Mouse (Mus musculus) lung, postnatal 14 days (tissue): ENCODE data around the gene Cnksr1.

ENCODE experiments used
- DNase-seq: peaks from one replicate; pipeline ENCODE4 v3.0.0; 2021

The Cnksr1 gene

DNA sequence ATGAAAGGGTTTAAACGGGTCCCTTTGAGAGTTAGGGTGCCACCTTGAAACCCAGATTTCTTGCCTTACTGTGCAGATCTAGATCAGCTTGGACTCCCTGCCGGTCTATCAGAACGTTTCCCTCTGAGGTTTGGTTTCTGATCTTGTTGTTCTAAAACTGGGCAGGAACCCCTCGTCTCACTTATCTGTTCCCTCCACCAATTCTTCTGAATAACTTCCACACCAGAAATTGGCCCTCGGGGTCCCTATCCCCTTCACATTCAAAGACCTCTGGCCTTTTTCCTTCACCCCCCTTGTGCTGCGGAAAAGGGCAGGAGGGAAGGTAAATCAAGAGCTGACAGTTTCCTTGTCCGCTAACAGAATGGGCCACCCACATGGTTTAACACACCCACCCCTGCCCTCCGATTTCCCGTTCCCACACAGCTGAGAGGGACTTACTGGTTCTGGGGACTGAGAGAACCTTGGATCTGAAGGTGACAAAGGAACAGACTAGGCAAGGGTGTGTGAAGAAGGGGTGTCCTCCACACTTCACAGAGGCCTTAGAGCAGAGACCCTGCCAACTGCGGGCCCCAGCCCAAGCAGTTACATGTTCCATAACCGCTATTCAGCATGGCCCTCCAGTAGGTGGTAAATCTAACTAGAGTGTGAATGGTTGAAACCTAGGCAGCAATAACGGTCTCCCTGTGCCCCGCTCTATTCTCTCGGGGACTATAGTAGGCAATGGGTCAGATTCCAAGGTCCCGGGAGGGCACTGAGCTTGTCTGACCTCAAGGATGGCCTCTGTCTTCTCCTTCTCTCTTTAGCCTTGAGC is 14.9 kb upstream of the Cnksr1 start:
- no peak for DNase-seq

DNA sequence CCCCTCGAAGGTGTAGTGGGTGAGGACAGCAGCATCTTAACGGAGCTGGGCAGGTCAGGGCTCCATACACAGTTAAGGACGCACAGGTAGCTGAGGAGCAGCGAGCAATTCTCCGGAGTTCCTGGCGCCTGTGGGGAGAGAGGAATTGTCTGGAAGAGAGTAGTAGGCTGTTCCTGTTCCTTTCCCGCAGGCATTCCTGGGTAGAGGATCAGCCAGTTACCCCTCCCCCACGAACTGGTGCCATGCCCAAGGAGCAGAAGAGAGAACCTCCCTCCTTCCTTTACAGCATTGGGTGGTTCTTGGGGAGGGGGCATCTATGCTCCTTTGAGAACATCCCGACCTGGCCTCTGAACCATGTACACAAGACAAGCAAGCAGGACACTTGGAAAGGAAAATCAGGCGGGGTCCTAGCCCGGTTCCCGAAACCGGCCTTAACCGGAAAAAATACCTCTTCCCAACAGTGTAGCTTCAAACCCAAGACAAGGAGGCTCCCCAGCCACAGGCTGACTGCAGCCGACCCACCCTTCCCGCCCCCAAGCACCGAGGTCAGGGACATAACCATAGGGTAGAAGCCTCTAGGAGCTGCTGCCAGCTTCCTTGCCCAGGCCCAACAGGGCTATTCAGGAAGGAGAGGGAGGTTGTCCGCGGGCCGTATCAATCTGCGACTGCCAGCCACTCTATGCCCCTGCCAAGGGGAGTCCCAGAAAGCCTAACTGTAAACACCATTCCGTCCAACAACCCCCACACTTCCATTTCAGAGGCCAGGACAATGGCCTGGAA is 14.1 kb upstream of the Cnksr1 start:
- DNase-seq = no peak

DNA sequence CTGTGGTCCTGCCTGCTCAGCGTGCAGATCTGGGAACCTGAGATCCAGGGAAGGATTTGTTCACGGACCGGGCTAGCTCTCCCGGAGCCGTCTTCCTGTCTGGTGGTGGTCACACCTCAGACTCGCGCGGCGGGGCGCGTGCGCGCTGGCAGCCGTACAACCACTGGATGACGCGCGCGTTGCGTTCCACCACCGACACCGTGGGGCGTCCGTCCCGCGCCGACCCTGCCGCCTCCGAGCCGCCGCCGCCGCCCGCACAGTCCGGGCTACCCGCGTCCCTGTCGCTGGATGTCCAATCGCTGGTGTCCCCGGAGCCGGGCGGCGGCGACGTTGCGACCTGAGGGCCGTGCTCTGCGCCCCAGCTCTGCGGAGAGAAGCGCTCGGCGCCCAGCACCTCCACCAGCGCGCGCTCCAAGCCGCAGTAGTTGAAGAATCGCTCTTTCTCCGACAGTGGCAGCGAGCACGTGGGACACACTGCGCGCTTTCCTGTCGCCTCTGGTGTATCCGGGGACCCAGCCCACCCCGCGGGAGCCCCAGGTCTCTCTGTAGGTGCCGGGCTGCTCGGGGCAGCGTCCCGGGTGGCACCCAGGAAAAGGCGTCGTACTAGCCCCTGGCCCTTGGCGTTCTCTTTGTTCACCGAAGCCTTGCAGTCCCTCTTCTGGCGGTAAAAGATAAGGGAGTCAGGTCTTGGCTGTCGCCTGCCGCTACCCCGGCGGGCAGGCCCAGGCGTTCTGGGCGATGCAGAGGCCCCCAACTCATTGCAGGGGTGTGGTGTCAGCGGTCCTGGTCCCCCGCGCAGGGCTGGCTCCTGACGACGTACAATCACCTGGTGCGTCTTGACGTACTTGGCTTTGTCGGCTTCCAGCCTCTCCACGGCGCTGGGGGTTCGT is 13.3 kb upstream of the Cnksr1 start:
- no peak for DNase-seq

DNA sequence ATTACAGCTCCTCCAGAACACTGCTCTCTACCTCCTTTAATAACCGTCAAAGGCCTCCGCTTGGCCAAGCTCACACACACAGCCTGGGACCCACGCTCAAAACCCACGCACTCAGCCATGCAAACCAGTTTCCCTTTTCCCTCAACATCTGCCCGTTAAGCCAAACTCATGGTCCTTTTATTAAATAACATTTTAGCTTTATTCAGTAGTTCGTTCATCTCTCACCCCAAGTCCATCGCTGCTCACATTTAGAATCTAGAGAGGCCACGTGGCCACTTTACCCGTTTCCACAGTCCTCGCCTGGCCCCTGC is 12.7 kb upstream of the Cnksr1 start:
- DNase-seq = no peak

DNA sequence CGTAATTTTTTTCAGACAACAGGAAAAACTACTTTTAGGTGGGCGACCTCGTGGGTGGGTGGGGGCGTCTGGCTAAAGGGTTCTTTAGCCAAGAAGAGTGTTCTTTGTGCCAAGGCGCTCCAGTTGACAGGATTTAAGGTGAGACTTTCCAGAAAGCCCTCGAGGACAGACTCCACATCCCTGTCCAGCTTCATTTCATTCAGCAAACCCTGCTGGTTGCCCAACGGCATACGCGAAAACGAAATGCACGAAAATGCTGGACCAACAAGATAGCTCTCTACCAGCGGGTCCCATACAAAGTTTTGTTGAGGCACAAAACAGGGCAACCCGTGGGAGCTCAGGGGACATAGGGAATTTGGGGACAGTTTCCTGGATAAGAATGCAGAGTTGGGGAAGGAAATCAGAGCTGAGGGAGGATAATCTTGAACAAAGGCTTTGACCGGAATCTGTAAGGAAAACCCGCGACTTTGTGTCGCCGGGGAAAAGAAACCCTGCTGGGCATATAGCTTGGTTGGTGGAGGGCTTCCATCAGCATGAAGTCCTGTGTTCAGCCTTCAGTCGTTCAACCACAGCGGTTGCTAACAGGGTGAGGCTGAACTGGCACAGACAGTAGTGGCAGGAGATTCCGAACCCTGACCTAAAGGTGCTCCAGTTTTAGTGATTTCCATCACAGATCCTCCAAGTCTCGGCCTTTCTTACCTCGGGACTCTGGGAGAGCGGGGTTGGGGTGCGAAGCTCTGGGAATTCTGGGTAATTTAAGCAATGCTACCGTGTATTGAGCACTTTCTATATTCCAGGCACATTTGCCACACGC is 12.1 kb upstream of the Cnksr1 start:
- DNase-seq = no peak

DNA sequence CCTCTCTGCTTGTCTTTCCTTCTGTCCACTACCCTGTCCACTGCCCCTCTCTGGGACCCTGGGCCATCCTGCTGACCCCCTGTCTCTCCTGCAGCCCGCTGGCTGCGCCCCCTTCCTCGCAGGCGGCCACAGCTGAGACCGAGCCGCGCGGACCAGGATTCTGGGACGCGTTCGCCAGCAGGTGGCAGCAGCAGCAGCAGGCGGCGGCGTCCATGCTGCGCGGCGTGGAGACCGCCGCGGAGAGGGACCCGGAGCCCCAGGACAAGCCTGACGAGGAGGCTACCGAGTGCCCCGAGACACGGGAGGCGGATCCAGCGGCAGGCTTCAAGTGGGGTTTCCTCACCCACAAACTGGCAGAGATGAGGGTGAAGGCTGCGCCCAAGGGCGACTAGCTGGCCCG is 11.5 kb upstream of the Cnksr1 start:
- DNase-seq = peak; percentile 82

DNA sequence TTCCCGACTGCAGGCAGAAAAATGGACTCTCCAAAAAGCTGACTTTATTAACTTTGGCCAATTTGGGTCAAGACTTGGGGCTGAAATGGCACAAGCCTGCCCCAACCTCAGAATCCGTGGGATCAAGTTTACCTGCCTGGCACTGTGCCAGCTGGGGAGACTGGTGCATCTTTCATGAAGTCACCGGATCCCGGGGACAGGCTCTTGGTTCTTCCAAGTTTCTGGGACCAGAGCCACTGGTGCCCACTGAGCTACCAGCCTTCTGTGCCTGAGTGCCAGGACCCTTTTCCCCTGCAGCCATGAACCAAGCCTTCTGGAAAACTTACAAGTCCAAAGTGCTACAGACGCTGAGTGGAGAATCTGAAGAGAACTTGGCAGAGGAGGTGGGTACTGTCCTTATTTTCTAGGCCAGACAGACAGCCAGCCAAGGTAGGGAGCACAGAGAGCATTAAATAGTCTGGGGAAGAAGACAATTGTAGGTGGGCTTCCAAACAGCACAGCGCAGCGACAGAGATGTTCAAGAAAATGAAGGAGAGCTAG is 8.6 kb upstream of the Cnksr1 start, which contains the start of gene Gm30191:
Gene Gm30191, plus strand, starts transcription at position 217 of the 540 bp plus-strand sequence.
- DNase-seq = no peak

DNA sequence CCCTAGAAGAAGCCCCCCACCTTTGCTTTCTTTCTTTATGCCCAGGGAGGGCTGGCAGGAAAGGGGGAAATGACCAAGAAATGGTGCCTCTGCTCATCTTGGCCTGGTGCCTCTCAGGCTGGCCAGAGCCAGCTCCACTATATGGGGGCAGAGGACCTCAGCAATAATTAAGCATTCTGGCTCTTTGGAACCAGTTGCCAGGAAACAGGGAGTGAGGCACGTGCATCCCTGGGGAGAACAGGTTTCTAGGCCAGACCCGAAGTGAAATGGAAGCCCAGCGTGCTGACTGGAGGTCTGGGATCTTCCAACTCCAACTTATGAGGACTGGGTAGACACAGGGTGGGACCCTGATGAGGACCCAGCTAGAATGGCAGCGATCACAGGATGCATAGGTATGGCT is 8.1 kb upstream of the Cnksr1 start:
- no peak for DNase-seq

DNA sequence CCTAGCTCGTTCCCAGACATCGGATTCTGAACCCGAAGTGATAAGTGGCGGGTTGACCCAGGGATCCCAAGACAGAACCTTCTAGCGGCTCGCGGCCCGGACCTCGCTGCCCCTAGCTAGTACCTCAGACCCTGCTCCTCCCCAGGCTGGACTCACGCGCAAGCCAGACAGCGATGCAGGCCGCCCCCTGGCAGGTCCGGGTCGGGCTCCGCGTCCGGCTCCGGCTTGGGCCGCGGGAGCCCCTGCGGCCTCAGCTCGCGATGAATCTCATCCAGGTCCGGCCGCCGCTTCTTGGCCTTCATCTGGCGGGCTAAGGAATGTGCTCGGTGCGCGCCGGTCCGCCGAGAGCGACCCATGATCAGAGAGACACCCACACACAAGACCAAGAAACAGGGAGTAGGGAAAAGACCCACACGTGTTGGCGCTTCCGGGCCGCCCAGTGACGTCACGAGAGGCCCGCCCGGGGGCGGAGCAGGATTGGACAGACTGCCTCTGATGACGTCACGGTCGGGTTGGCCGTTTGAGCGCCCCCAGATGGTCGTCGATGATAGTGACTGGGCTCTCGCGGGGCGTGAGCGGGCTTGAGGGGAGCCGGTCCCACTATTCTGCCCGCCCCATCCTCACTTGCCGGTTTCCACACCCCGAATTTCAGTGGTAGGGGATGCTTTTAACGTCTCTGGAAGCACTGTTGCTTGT is 7.1 kb upstream of the Cnksr1 start, which contains the start of gene Zfp593:
Gene Zfp593, minus strand, starts transcription at position 445 of the 696 bp plus-strand sequence.
- DNase-seq = peak; percentile 98

DNA sequence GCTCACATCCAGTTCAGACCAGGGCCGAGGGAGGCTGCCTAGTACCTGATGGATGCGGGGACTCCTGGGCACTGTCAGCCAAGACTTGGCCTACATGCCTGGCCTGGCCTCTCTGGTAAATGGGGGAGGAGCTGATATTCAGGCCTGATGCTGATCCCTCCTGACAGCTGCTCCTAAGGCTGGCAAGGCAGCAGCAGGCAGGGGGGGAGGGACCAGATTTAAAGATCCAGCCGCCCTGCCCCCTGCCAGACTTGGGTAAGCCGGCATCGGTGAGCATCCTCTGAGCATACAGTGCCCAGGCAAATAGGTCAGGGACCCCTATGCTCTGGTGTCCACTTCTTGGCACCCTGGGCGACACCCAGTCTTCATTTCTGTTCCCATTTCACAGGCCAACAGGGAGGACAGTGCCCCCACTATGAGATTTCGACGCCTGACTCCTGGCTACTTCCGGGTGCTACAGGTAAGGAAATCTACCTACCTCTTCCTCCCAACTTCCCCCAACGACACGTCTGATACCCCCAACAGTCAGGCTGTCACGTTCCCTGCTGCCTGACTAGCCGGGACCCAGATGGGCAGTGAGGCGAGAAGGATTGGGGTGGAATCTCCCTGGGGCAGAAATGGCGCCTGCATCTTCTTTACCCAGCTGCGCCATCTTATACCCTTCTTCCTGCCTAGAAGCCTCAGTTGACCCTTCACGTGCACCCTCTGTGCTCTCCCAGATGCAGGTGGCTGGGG is 5.5 kb upstream of the Cnksr1 start, which contains the start of gene E130218I03Rik:
Gene E130218I03Rik, plus strand, starts transcription at position 147 of the 735 bp plus-strand sequence.
- no peak for DNase-seq

DNA sequence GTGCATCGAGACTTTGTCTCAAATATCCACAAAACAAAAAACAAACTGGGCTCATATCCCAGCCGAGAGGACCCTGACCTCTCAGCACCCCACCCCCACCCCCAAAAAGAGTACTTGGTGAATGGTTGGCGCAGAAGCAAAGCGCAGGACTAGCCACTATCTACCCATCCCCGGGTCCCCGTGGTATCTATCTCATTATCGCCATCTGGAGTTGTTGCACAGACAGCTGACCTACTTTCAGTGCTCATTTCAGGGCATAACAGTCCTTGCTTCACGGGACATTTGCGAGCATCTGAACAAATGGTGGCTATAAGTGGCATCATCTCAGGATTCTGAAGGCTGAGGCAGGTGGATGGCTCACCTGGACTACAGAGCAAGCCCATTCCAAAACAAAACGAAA is 487 bp upstream of the Cnksr1 start:
- DNase-seq = no peak

DNA sequence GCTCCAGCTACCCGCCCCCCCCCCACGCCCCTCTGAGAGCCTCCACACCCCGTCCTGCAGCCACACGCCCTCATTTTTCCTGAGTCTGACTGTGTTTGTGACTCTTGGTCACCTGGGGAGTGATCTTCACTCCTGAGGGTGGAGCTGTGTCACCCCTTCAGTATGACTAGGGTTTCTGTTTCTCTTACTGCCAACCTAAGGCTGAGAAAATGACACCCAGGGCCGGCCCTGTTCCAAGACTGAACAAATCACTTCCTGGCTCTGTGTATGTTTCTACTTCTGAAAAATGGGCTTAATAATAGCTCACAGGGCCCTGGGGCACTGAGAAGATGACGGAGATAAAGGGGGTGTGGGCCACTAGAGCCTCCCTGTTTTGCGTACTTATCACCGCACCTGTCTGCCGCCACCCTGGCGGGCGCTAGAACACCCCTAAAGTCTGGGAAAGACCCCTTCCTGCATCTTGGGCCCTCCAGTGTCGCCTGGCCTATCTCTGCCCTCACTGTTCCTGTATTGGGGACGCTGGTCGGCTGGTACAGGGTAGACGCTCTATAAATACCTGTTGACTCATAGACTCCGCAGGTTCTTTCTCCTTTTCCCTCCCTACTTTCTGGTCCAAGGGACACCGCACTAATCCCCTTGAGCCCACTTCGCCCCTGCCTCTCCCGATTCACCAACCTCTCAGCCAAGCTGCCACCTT is 469 bp downstream of the Cnksr1 start:
- peak; percentile 8 for DNase-seq

DNA sequence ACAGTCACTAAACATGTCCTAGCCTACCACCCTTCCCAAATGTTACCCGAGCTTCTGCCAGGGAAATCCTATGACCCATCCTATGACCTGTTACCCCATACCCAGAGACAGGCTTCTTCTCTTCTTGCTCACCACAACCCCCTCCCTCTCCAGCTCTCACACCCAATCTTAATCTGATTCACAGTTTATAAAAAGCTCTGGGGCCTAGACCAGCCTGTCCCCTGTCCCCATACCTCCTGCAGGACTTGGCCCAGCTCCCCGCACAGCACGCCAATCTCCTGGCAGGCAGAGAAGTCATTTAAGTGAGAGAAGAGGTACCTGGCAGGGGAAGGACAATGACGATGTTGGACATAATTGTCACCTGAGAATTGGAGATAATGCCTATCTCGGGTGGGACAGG is 3.3 kb downstream of the Cnksr1 start:
- no peak for DNase-seq

DNA sequence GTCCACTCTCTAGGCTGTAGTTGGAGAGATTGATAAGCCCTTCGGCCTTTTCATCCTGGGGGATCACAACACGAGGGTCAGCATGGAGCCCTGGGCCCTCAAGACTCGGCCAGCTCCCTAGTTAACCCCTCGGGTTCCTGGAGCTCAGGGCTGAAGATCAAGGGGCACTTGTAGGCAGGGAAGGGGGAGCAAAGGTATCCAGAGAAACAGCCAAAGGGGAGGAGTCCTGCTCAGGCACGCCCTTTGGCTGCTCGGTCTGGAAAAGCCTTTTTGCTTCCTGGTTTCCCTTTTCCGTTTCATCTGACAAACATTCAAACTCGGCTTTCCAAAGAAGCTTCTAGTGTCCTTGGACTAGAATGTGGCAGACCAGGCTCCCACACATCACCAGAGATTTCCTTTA is 7.8 kb downstream of the Cnksr1 start:
- DNase-seq = no peak

DNA sequence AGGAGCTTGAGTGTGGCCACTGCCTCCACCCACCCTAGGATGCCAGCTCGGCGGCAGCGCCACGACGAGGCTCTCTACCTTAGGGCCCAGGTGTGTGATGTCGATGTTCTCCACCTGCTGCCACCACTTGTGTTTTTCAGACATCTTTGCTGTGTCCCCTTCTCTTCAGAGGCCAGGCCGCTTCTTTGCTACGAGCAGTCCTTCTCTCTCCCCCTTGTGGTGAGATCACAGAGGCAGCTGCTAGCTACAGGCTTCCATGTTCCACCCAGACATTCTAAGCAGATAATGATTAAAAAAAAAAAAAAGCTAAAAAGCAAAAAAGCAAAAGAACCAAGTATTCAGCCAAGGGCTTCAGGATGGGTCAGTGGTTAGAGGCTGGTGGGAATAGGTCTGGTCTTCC is 11.0 kb downstream of the Cnksr1 start, which contains the start of gene Catsper4:
Gene Catsper4, minus strand, starts transcription at position 190 of the 400 bp plus-strand sequence.
- no peak for DNase-seq

DNA sequence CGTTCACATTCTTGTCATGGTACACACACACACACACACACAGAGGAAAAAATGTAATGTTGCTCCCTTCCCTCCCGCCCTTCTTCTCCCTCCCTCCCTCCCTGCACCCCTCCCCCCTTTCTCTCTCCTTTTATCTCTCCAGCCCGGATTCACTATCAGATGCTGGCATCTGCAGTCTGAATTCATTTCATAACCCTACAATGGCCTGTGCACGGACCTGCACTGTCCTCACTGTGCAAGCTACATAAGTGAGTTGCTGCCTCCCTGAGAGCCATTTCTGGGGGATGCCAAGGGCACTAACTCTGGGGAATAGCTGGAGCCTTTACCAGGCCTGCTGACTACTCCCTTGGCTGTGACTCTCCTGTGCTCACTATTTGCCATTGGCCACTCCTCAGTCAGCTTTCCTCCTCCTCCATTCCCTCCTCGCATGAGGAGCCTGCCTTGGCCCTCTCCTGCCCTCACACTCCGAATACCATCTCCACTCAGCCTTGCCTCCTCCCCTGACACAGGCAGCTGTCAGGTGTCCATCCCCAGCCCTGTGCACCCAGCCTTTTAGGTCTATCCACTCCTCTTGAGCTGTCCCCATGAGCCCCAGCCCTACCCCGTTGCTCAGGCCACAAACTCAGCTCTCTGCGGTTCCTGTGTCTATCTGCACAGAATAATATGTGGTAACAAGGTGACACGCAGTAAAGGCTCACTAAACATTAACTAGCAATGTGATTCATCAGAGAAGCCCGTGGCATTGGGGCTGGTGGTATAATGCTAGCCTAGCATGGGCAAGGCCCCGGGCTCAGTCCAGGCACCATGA is 15.2 kb downstream of the Cnksr1 start:
- no peak for DNase-seq

DNA sequence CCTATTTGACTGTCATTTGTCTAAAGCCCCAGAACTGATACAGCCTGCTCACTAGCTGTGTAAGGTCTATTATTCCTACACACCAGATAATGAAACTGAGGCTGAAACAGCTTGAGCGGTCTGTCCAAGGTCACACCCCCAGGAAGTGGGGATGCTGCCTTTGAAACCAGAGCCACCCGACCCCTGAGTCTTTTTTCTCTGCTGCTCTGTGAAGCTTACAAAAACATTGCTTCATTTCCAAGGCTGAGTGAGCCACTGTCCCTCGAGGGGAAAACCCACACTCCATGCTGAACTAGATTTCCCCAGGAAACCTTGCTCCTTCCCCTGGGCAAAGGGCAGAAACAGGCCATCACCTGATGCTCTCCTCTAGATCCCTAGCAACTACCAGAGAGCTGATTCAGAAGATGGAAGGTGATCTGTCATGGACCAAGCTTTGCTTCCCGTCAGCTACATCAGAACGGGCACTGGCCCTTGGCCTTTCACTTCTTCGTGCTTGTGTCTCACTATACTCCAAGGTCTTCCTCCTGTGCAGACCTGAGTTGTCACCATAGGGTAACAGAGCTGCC is 31.6 kb downstream of the Cnksr1 start:
- DNase-seq = no peak

DNA sequence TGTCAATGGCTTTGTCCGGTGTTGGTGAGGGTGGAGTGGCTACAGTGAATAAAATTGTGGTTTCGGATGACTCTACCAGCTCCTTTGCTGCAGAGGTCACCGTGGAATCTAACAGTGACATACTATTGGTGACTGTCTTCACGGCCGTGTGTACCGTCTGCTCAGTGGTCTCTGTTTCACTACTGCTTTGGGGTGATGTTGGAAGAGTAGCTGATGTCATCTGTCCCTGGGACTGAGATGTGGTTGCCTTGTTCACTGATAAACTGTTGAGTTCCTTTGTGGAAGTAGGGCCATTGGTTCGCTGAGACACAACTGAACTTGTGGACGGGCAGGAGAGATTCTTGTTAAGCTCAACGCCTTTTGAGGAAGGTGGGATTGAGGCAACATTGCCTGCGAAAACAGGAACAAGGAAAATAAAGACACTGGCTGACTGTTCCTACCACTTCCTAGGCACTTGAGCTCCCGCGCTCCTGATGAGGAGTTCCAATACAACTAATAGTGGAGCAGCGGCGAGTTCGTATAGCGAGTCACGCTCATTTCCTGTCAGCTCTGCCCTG is 34.8 kb downstream of the Cnksr1 start:
- no peak for DNase-seq
